Mouse (Mus musculus): ENCODE measurements around the gene Smim14.
A peak's percentile ranks its signal among the peaks of the same experiment; 100 is the strongest.
"Not testable (repeated sequence)": the region's sequence is repeated elsewhere in the genome, so short reads cannot be mapped to it uniquely, and the experiment has no call there.

Gene Smim14

DNA sequence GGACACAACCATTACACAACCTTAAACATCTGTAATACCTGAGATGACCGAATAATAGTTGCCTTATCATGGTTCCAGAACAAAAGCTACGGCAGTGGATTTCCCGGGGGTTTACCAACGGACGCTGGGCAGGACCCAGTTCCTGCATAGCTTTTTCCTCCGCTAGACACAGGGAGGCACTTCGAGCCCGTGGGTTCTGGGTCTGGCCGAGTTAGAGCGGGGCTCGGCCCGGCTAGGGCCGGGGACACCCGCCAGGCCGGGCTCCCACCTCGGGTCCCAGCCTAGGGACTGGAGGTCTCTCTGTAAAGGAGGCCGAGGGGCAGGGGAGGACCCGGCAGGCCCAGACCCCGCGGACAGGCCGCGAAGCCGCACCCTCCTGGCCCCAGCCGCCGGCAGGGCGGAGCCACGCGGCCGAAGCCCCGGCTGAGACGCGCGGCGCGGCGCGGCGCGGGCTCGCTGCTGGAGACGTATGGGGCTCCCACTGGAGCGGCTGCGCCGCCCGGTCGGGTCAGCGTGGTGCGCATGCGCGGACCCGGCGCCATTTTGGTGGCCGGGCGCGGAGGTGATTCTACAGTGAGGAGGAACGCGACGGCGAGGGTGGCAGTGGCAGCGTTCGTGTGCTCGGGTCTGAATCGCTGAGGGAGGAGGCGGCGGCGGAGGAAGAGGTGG, at the start of gene Smim14, which contains the start of gene Ube2k:
TSS of gene Smim14 (minus strand) at position 434 of the 669 bp plus-strand sequence.
TSS of gene Ube2k (plus strand) at position 483 of the 669 bp plus-strand sequence.
- peak; percentile 95 for DNase-seq (ENCODE audit: low read depth, low spot score)

DNA sequence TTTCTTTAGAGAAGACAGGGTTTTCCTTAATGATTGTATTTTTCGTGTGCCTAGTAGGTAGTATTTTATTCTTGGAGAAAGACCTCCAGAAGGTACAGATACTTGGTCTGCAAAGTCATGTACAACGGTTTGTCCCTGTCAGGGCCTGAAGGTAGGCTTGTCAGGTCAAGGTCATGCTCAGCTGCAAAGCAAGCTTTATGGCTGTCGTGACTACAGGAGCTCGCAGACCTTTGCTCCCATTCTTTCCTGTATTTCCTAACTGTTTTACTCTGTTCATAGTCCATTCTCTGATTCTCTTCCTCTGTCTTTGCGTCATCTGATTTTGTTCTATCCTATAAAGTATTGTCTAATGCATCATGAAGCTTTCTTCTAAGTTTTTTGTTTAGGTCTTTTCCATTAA, 49.3 kb upstream of the Smim14 start:
- no peak for DNase-seq (ENCODE audit: low read depth, low spot score)

DNA sequence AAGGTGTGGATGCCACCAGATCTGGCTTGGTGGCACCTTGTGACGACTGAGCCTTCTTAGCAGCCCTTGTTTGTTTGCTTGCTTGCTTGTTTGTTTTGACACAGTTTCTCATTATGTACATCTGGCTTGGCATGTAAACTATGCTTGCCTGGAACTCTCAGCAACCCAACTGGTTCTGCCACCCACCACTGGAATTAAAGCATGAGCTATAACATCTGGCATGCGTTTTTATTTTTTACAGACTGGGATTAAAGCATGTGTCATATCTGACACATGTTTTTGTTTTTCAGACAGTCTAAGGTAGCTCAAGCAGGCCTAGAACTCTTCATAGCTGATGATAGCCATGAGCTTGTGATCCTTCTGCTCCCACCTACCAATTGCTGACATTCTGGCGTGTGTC, 41.6 kb upstream of the Smim14 start:
- no peak for DNase-seq (ENCODE audit: low read depth, low spot score)

DNA sequence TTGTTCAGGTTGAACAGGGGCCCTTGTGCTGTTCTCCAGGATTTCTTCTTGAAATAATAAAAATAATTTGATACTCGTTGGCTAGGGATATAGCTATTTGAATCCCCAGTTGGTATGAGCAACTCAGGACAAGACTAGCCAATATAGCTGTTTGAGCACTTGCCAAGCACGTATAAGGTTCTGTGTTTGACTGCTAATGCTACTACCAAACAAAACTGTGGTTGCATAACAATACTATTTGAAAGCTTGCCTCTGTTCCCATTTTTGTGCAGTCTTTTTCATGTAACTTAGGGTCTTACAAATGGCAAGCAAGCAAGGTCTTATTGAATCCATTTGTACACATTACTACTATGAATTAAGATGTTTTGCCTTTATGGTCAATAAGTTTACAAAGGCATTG, 38.9 kb upstream of the Smim14 start:
- no peak for DNase-seq (ENCODE audit: low read depth, low spot score)

DNA sequence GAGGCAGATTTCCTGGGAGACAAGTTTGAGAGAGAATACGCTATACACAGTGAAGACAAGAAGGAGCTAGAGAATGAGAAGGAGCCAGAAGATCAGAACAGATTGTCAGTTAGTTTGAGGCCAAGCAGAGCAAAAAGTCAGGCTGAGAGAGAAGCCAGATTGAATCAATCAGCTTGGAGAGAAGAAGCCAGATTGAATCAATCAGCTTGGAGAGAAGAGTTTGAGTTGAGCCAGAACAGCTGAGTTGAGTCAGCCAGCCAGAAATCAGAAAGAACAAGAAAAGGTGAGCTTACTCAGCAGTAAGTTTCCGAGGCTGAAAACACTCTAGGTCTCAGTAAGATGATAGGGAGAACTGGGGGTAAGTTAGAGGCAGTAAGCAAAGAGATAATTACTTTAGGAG, 37.9 kb upstream of the Smim14 start:
- no peak for DNase-seq (ENCODE audit: low read depth, low spot score)

DNA sequence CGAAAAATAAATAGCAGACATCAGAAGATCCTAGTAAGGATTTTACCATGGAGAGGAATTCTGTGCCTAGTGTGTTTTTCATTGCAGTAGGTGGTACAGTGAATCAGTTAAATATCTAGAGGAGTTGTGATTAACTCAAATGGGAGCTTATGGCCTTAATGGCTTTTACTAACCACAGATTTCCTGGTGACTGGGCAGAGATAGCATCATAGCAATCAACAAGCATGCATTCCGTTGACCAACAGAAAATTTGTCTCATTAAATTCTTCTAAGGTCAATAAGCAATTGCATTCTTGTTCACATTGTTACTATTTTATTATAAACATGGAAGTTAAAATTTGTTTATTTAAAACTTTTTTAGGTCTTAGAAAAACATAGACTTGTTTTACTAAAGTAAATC, 28.5 kb upstream of the Smim14 start:
- DNase-seq (ENCODE audit: low read depth, low spot score): no peak

DNA sequence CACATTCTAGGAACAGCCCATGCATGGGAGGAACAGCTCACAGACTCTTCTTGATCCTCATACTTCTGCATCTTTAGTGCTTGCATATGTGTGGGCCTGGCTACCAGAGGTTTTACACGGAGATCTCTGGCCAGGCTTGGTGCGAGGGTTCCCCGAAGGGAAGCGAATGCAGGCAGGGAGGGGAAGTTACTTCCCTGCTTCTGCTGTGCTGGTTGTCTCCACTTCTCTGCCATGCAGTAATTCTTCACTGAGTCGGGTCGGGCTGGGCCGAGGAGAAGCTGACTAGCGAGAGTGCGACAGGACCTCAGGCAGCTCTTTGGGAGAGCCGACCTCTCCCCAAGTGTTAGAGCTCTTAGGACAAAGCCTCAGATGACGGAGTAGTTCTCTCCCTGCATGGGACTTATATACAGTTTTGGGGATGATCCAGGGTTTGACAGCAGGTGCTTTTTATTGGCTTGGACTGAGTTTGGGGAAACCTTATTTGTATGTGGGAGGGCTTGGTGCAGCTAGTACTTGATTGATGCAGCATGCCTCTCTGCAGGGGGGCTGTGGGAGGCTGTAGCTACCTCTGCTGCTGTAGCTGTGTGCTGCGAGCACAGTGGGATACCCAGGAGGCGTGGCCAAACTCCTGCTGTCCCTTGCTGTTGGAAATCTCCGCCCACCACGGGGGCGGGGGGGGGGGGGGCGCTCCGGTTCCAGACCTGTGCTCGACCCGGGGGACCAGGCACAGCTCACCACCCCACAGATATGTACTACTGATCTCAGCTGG, 24.3 kb upstream of the Smim14 start:
- no peak for DNase-seq (ENCODE audit: low read depth, low spot score)

DNA sequence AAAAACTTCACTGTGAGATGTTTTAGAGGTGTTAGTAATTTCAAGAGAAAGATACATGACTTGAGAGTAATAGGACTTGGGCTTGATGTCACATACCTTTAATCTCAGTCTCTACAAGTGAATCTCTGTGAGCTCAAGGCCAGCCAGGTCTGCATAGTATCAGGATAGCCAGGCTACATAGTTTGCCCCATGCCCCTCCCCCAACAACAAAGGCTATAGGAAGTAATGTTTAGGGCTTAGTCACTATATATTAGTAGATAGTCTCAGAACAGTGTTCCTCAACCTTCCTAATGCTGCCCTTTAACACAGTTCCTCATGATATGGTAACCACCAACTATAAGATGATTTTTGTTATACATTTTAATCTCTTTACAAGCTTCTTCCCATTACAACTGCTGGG, 20.1 kb upstream of the Smim14 start:
- DNase-seq (ENCODE audit: low read depth, low spot score): no peak

DNA sequence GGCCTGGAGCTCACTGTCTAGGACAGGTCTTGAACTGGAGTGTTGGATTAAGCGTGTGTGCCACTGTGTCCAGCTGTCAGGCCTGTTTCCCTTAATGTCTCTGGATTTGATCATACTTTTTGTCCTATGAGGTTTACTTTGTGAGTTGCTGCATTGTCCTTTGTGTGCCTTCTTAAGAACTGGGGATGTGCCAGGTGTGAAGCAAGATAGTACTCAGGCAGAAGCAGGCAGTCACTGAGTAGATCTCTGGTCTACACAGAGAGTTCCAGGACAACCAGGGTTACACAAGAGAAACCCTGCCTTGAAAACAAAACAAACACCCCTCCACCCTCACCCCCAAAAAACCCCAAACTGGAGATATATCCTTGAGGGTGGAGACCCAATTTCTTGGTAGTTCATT, 12.7 kb upstream of the Smim14 start:
- no peak for DNase-seq (ENCODE audit: low read depth, low spot score)

DNA sequence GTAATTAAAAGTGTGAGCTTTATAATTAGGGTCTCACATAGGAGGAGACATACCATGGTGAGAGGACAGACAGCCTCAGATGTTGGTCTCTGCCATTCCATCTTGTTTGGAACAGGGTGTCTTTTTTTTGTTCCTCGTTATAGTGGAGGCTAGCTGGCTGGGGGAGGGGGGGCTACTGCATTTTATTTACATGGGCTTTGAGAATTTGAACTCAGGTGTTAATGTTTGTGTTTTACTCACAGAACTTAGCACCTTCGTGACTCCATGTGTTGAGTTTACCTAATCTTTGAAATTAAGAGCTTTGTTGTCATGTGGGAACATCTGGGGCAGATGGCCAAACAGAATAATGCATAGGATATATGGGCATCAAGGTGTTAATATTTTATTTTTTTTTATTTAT, 7.6 kb upstream of the Smim14 start:
- no peak for DNase-seq (ENCODE audit: low read depth, low spot score)

DNA sequence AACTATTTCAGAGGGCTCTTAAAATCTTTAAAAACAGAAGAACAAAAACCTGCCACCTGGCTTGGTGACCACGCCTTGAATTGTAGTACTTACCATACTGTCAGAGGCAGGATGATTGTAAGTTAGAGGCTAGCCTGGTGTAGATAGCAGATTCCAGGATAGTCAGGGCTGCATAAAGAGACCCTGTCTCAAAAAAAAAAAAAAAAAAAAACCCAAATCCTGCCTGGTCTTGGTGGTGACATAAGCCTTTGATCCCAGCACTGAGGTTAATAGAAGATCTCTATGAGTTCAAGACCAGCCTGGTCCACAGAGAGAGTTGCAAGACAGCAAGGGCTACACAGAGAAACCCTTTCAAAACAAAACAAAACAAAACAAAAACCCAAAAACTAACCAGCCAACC, 6.5 kb upstream of the Smim14 start:
- no peak for DNase-seq (ENCODE audit: low read depth, low spot score)

DNA sequence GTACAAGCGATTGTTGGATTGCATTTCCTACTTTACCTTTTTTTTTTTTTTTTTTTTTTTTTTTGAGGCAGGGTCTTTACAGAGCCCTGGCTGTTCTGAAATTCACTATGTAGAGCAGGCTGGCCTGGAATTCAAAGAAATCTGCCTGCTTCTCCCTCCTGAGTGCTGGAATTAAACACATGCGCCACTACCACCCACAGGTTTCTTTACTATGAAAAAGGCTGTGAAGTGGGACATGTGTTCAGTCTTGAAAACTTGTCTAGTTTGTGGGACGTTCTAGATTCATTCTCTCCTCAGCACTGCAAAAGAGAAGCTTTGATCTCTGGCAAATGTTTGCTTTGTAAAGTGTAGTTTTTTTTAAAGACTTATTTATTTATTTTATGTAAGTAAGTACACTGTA, 4.9 kb upstream of the Smim14 start:
- no peak for DNase-seq (ENCODE audit: low read depth, low spot score)

DNA sequence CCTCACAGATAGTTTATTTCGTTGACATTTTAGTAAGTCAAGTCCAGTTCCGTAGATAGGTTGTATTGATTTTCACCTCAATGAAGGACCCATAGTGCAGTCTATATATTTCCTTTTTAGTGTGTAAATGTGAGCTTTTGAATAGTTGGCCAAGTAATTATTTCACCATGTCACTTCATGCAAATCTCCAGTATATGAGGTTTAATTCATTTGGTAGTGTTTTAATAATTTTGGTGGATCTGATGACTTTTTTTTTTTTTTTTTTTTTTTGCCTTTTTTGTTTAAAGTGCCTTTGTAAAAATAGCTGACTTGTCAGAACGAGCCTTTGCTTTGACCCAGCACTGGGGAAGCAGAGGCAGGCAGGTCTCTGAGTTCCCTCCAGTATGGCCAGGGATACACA, 2.8 kb upstream of the Smim14 start:
- DNase-seq (ENCODE audit: low read depth, low spot score): no peak

DNA sequence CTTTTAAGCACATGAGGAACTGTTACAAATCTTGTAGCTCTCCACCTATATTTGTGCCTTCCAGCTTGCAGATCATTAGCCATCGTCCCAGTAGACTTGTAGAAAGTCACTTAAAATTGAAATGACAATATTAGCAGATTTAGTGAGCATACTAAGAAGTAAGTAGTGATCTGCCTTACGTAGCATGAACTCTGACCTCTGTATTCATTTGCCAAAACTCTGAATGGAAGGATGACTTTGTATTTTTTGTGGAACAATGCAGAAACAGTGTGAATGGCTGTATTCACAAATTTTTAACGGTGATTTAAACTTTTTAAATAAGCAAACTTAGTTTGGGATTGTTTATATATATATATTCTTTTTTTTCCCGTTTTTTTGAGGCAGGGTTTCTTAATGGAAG, 1.8 kb upstream of the Smim14 start:
- DNase-seq (ENCODE audit: low read depth, low spot score): no peak

DNA sequence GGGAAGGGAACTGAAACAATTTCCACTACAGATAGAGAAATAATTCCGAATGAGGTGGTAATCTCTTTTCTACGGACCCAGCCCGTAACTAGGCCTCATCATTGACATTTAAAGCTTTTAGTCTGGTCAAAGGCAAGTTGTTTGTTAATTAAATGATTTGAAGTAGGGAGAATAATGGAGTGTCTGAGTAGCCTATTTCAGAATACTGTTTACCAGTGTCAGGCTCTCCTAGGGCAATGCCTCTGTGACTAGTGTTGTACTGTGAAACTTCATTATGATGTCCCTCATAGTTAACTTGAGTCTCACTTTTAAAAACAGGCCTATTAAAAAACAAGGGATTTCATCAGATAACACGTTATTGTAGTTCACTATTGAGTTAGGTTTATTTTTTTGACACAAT, 1.1 kb upstream of the Smim14 start:
- no peak for DNase-seq (ENCODE audit: low read depth, low spot score)

DNA sequence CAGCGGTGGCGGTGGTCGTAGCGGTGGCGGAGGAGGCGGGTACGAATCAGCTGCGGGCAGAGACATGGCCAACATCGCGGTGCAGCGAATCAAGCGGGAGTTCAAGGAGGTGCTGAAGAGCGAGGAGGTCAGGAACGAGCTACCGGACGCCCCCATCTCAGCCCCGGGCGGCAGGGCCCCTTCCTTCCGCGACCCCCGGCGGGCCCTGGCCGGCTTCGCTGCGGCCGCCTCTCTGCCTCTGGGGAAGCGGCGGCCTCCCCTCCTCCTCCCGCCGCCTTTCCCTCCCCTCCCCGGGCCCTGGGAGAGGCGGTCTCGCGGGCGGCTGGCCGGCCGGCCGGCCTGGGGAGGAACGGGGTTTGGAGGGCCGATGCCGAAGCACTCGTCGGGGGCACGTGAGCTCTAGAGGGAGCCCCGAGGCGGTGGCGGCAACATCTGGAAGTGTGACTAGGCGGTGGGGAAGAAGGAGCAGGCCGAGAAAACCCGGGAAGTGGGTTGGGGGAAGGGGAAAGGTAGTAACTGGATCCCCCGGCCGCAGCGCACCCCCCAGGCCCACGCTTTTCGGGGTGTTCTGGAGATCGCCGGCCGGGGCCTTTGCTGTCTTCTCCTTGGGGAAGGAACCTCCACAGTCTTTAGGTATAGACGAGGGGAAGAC, 562 bp upstream of the Smim14 start:
- no peak for DNase-seq (ENCODE audit: low read depth, low spot score)

DNA sequence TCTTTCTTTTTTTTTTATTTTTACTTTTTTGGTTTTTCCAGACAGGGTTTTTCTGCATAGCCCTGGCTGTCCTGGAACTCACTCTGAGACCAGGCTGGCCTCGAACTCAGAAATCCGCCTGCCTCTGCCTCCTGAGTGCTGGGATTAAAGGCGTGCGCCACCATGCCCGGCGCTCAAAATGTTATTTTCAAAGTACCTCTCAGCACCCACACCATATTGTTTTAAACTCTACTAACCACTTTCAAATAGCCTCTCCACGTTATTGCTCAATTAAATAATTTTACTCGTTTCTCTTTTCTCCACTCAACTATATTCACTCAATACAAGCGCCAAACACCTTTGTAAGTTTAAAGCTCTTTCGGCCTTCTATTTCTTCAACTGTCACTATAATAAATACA, 917 bp downstream of the Smim14 start:
- DNase-seq (ENCODE audit: low read depth, low spot score): not testable (repeated sequence)

DNA sequence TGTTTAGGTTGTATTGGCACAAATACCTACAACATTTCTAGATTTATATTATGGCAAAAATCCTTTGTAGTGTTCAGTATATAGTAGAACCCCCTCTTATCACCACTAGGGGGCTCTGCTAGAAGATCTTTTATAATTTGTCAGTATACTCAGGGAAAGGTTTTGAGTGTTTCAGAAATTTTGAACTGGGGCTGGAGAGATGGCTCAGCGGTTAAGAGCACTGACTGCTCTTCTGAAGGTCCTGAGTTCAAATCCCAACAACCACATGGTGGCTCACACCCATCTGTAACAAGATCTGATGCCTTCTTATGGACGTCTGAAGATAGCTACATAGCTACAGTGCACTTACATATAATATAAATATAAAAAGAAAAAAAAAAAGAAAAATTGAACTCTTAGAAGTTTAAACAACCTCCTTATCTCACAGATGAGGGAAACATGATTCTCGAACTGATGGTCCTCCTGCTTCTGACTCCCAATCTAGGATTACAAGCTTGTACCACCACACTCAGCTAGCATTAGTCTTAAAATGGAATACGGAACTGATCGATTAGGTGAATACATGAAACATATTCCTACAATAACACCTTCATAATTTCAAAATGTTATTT, 1.4 kb downstream of the Smim14 start:
- DNase-seq (ENCODE audit: low read depth, low spot score): peak; percentile 80

DNA sequence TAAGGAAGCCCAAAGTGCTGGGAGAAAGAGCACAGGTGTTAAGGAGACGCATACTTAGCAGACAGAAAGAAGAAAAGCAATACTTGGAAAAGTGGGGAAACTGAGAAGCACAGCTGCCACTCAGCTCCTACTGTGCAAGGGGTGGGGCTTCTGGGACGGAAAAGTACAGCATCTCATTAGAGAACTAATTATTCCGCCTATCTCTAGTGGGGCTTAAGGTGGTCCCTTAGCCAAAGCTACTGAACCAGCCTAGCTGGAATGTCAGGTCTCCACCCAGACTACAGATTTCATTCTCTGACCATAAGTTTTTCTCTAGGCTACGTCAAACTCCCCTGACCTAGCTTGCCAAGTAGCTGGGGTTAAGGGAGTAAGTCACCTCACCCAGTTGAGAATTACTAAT, 2.5 kb downstream of the Smim14 start:
- no peak for DNase-seq (ENCODE audit: low read depth, low spot score)

DNA sequence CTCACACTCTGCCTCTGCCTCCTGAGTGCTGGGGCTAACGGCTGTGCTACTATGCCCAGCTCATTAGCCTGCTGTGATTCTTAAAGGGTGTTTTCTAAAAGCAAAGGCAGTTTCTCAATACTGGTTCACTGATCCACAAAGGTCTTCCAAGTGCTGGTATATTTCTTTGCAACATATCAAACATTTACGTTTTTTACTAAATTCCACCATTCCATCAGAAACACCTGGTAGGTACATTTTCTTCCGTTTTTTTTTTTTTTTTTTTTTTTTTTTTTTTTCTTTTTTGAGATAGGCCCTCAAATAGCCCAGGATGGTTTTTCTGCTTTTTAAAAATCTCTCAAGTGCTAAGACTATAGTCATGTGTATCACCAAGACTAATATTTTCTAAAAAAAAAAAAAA, 5.7 kb downstream of the Smim14 start:
- DNase-seq (ENCODE audit: low read depth, low spot score): no peak

DNA sequence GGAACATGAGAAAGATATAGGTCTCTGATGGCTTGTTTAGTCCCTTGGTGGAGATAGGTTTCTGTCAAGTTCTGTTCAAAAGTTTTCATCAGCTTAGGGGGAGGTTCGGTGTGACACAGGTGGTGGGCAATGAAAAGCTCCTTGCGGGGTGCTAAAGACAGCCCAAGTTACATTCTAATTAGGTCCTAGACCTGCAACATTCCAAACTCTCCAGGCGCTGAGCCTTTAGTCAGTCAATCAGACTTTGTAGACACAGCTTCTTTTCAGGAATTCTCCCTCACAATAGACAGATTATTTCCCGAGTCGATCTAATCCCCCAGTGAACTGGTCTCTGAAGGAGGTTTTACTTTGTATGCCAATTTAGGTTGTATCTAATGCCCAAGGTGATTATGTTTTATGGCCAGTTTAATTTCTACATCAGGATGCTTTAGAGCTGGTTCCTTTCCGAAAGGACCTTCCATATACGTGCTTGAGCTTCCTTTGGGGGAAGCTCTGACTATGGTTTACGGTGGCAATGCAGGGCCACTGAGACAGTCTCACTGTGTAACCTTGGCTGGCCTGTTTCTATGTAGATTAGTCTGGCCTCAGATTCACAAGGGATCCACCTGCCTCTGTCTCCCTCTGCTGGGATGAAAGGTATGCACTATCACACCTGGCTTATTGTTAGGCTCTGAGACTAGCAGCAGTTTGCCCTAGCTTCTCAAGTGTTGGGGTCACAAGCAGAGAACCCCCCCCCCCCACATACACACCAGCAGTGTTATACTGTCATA, 11.1 kb downstream of the Smim14 start:
- DNase-seq (ENCODE audit: low read depth, low spot score): peak; percentile 34

DNA sequence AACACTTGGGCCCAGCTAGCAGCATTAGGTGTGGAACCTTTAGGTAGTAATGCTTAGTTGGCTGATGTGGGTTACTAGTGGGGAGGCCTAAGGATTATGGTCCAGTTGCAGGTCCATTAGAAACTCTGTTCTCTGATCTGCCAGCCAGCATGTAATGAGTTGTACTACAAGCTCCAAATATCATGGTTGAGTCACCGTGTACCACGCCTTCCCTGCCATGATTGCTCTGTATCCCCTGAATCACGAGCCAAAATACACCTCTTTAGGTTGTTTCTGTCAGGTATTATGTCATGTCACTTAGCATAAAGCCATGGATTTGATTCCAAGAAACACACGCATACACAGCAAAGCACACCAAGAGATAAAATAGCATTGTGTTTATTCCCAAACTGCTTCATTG, 12.2 kb downstream of the Smim14 start:
- DNase-seq (ENCODE audit: low read depth, low spot score): no peak
